Mouse (Mus musculus) liver, embryonic 15.5 days (tissue): ENCODE measurements around the gene Rnaseh2a. TPM values are rescaled to one million over a fixed set of nuclear protein-coding genes. Genes with fewer than 3 reads are reported as not detected.
A peak's percentile ranks its signal among the peaks of the same experiment; 100 is the strongest.

Experiments used
- ATAC-seq: fragments of 200-750 bp; cut with Nextera tagmentation; 2 replicates; pipeline ENCODE4 v1.8.0; 2017; ENCODE audit warnings: moderate number of reproducible peaks, mild to moderate bottlenecking, moderate library complexity; ENCODE audit not compliant: insufficient read depth
- H3K27ac ChIP-seq: fragments of 300-500 bp; sonication (generic); replicated peaks from 2 replicates; pipeline ENCODE4 v1.5.1; 2015; ENCODE audit warnings: mild to moderate bottlenecking, inconsistent platforms
- H3K27me3 ChIP-seq: fragments of 300-500 bp; sonication (generic); 2 replicates; pipeline ENCODE4 v1.6.1; 2015; ENCODE audit warnings: mild to moderate bottlenecking, inconsistent platforms
- H3K36me3 ChIP-seq: fragments of 300-500 bp; sonication (generic); replicated peaks from 2 replicates; pipeline ENCODE4 v1.6.1; 2015; ENCODE audit warnings: moderate library complexity, mild to moderate bottlenecking, inconsistent platforms
- H3K4me1 ChIP-seq: fragments of 300-500 bp; sonication (generic); replicated peaks from 2 replicates; pipeline ENCODE4 v1.6.1; 2015; ENCODE audit warnings: inconsistent platforms
- H3K4me2 ChIP-seq: fragments of 300-500 bp; sonication (generic); 2 replicates; pipeline ENCODE4 v1.6.1; 2015; ENCODE audit warnings: moderate library complexity, mild to moderate bottlenecking, inconsistent platforms
- H3K4me3 ChIP-seq: fragments of 300-500 bp; sonication (generic); replicated peaks from 2 replicates; pipeline ENCODE4 v1.5.1; 2015; ENCODE audit warnings: mild to moderate bottlenecking, inconsistent platforms
- H3K9ac ChIP-seq: fragments of 300-500 bp; sonication (generic); 2 replicates; pipeline ENCODE4 v1.6.1; 2015; ENCODE audit warnings: moderate library complexity, mild to moderate bottlenecking, inconsistent platforms
- H3K9me3 ChIP-seq: fragments of 300-500 bp; sonication (generic); replicated peaks from 2 replicates; pipeline ENCODE4 v1.6.1; 2016; ENCODE audit warnings: inconsistent platforms
- WGBS: fragments of 180-500 bp; shearing (Covaris S2); methylation state at CpG from one replicate; pipeline ENCODE4 v1.1.7; 2015; ENCODE audit warnings: mixed read lengths; ENCODE audit not compliant: insufficient replicate concordance; 5-methylcytosine and 5-hydroxymethylcytosine counted together
- polyA plus RNA-seq: library from polyadenylated mRNA; unstranded; fragments of >200 nt; fragmentation: Nextera tagmentation; extraction: Ambion mirVana; gene quantifications from 2 replicates; pipeline ENCODE4 v1.2.1, GENCODE M21; 2015

Rnaseh2a gene
- polyA plus RNA-seq, 1 experiment from 2014 or later, result 101 TPM

GRCm38 (mm10) chr8:84994375-84994774 lies 24.8 kb upstream of the Rnaseh2a start:
- H3K4me3 ChIP-seq, result no peak overlapping the region
- H3K4me2 ChIP-seq, result no peak overlapping the region
- WGBS, result 78% methylated on average over 9 of the region's 9 CpGs
- H3K9ac ChIP-seq, result no peak overlapping the region
- H3K27me3 ChIP-seq, result peaks cover 9% of the 10 kb centered on the region; the same call in 1 of the 2 replicates
- peaks cover 31% of the 10 kb centered on the region for H3K4me1 ChIP-seq
- no peaks in the 10 kb centered on the region for H3K36me3 ChIP-seq
- H3K9me3 ChIP-seq, result no peaks in the 10 kb centered on the region
- ATAC-seq, result no peak
- no peak overlapping the region for H3K27ac ChIP-seq

GRCm38 (mm10) chr8:84990836-84991235 lies 21.3 kb upstream of the Rnaseh2a start:
- no peaks in the 10 kb centered on the region for H3K36me3 ChIP-seq
- peak overlapping the region; percentile 70 for H3K4me3 ChIP-seq
- H3K4me2 ChIP-seq, result peak overlapping the region; percentile 98
- WGBS, result 2% methylated on average over 15 of the region's 15 CpGs
- H3K9ac ChIP-seq, result peak overlapping the region; percentile 65; the same call in 1 of the 2 replicates
- H3K27ac ChIP-seq, result peak overlapping the region; percentile 85
- H3K9me3 ChIP-seq, result no peaks in the 10 kb centered on the region
- peak; percentile 45 for ATAC-seq
- peaks cover 52% of the 10 kb centered on the region for H3K4me1 ChIP-seq
- H3K27me3 ChIP-seq, result no peaks in the 10 kb centered on the region; the same call in 1 of the 2 replicates

GRCm38 (mm10) chr8:84990349-84990748 lies 20.8 kb upstream of the Rnaseh2a start, which contains the start of gene Hook2:
Gene Hook2 (plus strand): TSS chr8:84990603.
- H3K9me3 ChIP-seq, result no peaks in the 10 kb centered on the region
- WGBS, result under 1% methylated on average over 28 of the region's 28 CpGs
- ATAC-seq, result peak; percentile 85

GRCm38 (mm10) chr8:84989810-84990209 lies 20.2 kb upstream of the Rnaseh2a start:
- peak overlapping the region; percentile 89 for H3K27ac ChIP-seq
- under 1% methylated on average over 15 of the region's 15 CpGs for WGBS
- peak overlapping the region; percentile 70 for H3K4me3 ChIP-seq
- no peaks in the 10 kb centered on the region for H3K36me3 ChIP-seq
- H3K4me2 ChIP-seq, result peak overlapping the region; percentile 98
- peak; percentile 69 for ATAC-seq
- peak overlapping the region; percentile 74 for H3K9ac ChIP-seq
- H3K27me3 ChIP-seq, result no peaks in the 10 kb centered on the region
- peaks cover 62% of the 10 kb centered on the region for H3K4me1 ChIP-seq
- H3K9me3 ChIP-seq, result no peaks in the 10 kb centered on the region

More at GRCm38 (mm10) chr8:84990349-84990748, 20.8 kb upstream of the Rnaseh2a start, which contains the start of gene Hook2:
- H3K27me3 ChIP-seq, result no peaks in the 10 kb centered on the region
- peak within 1 kb of the TSS; percentile 98 for H3K4me2 ChIP-seq
- peak within 1 kb of the TSS; percentile 74 for H3K9ac ChIP-seq
- no peaks in the 10 kb centered on the region for H3K36me3 ChIP-seq
- peaks cover 57% of the 10 kb centered on the region for H3K4me1 ChIP-seq
- H3K27ac ChIP-seq, result peak within 1 kb of the TSS; percentile 89
- peak within 1 kb of the TSS; percentile 70 for H3K4me3 ChIP-seq

GRCm38 (mm10) chr8:84989311-84989731 lies 19.8 kb upstream of the Rnaseh2a start:
- H3K9ac ChIP-seq, result peak overlapping the region; percentile 74
- ATAC-seq, result no peak
- WGBS, result 4% methylated on average over 15 of the region's 15 CpGs

GRCm38 (mm10) chr8:84987903-84988302 lies 18.3 kb upstream of the Rnaseh2a start:
- WGBS, result 74% methylated on average over 2 of the region's 2 CpGs
- no peak for ATAC-seq
- Histone ChIP-seq H3K4me2 (no peak overlapping the region), H3K4me3 (no peak overlapping the region), H3K27me3 (no peaks in the 10 kb centered on the region), H3K9ac (no peak overlapping the region), H3K36me3 (no peaks in the 10 kb centered on the region), H3K27ac (no peak overlapping the region), H3K4me1 (peaks cover 80% of the 10 kb centered on the region), H3K9me3 (no peaks in the 10 kb centered on the region)

More at GRCm38 (mm10) chr8:84989311-84989731, 19.8 kb upstream of the Rnaseh2a start:
- Histone ChIP-seq H3K9me3 (no peaks in the 10 kb centered on the region), H3K27me3 (no peaks in the 10 kb centered on the region), H3K4me2 (peak overlapping the region; percentile 98), H3K36me3 (no peaks in the 10 kb centered on the region), H3K4me1 (peaks cover 67% of the 10 kb centered on the region), H3K4me3 (peak overlapping the region; percentile 70), H3K27ac (peak overlapping the region; percentile 89)

- Histone ChIP-seq H3K4me1 (peaks cover 85% of the 10 kb centered on the region), H3K4me2 (no peak overlapping the region), H3K9me3 (no peaks in the 10 kb centered on the region), H3K9ac (no peak overlapping the region), H3K36me3 (no peaks in the 10 kb centered on the region), H3K27me3 (no peaks in the 10 kb centered on the region), H3K27ac (no peak overlapping the region), H3K4me3 (no peak overlapping the region)
- WGBS, result 65% methylated on average over 5 of the region's 5 CpGs
- no peak for ATAC-seq
Observed at GRCm38 (mm10) chr8:84987388-84987787, 17.8 kb upstream of the Rnaseh2a start.

- H3K4me3 ChIP-seq, result peak overlapping the region; percentile 62
- no peaks in the 10 kb centered on the region for H3K36me3 ChIP-seq
- peaks cover 94% of the 10 kb centered on the region for H3K4me1 ChIP-seq
- H3K27me3 ChIP-seq, result no peaks in the 10 kb centered on the region
- 23% methylated on average over 8 of the region's 8 CpGs for WGBS
- no peak for ATAC-seq
- no peaks in the 10 kb centered on the region for H3K9me3 ChIP-seq
- peak overlapping the region; percentile 83 for H3K27ac ChIP-seq
- peak overlapping the region; percentile 57 for H3K9ac ChIP-seq
- peak overlapping the region; percentile 99 for H3K4me2 ChIP-seq
Observed at GRCm38 (mm10) chr8:84986379-84986945, 16.9 kb upstream of the Rnaseh2a start.

GRCm38 (mm10) chr8:84985684-84986378 lies 16.3 kb upstream of the Rnaseh2a start:
- H3K27me3 ChIP-seq, result no peaks in the 10 kb centered on the region
- H3K4me1 ChIP-seq, result peaks cover 94% of the 10 kb centered on the region
- peak; percentile 4; the same call in 1 of the 2 replicates for ATAC-seq
- peak overlapping the region; percentile 83 for H3K27ac ChIP-seq
- peak overlapping the region; percentile 57 for H3K9ac ChIP-seq
- peak overlapping the region; percentile 62 for H3K4me3 ChIP-seq
- under 1% methylated on average over 53 of the region's 53 CpGs for WGBS
- peak overlapping the region; percentile 99 for H3K4me2 ChIP-seq
- H3K9me3 ChIP-seq, result no peaks in the 10 kb centered on the region
- H3K36me3 ChIP-seq, result no peaks in the 10 kb centered on the region

GRCm38 (mm10) chr8:84985049-84985683 lies 15.6 kb upstream of the Rnaseh2a start:
- H3K4me3 ChIP-seq, result peak overlapping the region; percentile 62
- H3K27ac ChIP-seq, result peak overlapping the region; percentile 83
- peak overlapping the region; percentile 57 for H3K9ac ChIP-seq
- peaks cover 96% of the 10 kb centered on the region for H3K4me1 ChIP-seq
- H3K9me3 ChIP-seq, result no peaks in the 10 kb centered on the region
- ATAC-seq, result no peak
- no peaks in the 10 kb centered on the region for H3K27me3 ChIP-seq
- peak overlapping the region; percentile 99 for H3K4me2 ChIP-seq
- no peaks in the 10 kb centered on the region for H3K36me3 ChIP-seq
- WGBS, result 2% methylated on average over 23 of the region's 23 CpGs
